Mouse (Mus musculus) C2C12 (cell line): ENCODE results near the gene Serpina1b.

Source experiments
- CTCF ChIP-seq: IDR thresholded peaks from one replicate; pipeline ENCODE4 v1.5.1; 2011; ENCODE audit not compliant: control insufficient read depth, insufficient read depth, insufficient read length
- USF1 ChIP-seq: IDR thresholded peaks from one replicate; pipeline ENCODE4 v1.6.1; 2011; ENCODE audit warnings: low read depth, mild to moderate bottlenecking, control low read depth, moderate library complexity

DNA sequence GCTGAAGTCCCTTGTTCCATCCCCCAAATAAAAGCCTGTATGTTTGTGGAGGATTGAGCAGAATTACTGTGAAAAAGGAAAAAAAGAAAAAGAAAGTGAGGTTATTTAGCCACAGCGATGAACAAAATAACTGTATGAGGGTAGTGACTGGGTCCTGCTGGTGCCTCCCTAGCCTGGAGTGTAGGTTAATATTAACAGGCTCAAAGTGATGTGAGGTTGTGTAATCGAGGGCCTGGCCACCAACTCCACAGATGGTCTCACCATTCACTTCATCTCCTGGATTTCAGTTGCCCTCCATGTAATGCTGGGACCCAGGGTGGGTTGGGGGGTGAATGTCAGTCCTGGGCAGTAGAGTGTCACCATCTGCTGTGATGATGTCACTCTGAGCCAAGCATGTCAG is 148.4 kb downstream of the Serpina1b start:
- no peak for TF ChIP-seq USF1
- no peak for TF ChIP-seq CTCF
